Mouse (Mus musculus): ENCODE measurements around the gene Gm11937.

Gene Gm11937

DNA sequence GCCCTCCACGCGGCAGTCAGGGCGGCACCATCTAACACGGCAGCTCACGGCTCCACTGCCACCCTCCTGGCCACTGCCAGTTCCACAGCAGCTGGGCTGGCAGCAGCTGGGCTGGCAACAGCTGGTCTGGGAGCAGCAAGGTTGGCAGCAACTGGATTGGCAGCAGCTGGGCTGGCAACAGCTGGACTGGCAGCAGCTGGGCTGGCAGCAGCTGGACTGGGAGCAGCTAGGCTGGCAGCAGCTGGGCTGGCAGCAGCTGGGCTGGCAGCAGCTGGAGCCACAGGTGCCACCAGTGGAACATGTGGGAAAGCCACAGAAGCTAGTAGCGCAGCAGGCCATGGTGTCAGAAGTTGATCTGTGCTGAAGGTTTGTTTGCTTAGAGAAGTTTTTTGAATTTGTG lies 19.0 kb downstream of the Gm11937 start, which contains the start of gene Krtap1-3:
TSS of gene Krtap1-3 (minus strand) at position 359 of the 400 bp plus-strand sequence.
- no peaks in the 10 kb centered on the region for H3K36me3 ChIP-seq (ENCODE audit: insufficient read depth, low read length)
- TF ChIP-seq CTCF (conservative IDR thresholded peaks at IDR 0.05; ENCODE audit: low read length): no peak
- no peak for TF ChIP-seq POU5F1 (IDR thresholded peaks at IDR 0.05; ENCODE audit: borderline replicate concordance, low read length)
- no peak for TF ChIP-seq NANOG (IDR thresholded peaks at IDR 0.05; ENCODE audit: borderline replicate concordance, low read length)
- H3K4me1 ChIP-seq (replicated peaks; ENCODE audit: low read depth, low read length): no peaks in the 10 kb centered on the region
- H3K4me3 ChIP-seq (replicated peaks; ENCODE audit: low read length): no peak within 1 kb of the TSS
- H3K27me3 ChIP-seq (ENCODE audit: insufficient read depth, low read length): no peaks in the 10 kb centered on the region
- no peaks in the 10 kb centered on the region for H3K9me3 ChIP-seq (ENCODE audit: low read length)

DNA sequence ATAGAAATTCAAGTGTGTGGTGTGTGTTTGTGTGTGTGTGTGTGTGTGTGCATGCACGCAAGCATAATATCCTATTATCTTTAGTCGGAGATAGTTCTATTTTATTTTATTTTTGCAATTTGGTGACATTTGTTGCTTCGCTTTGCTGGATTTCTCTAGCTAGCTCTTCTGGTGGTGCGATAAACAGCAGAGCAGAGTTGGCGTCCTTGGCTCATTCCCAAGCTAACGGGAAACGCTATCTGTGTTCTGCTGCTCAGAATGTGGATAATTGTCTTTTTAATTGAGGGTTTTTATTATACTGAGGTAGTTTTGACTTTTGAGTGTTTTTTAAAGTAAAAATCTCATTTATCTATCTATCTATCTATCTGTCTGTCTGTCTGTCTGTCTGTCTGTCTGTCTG lies 24.9 kb downstream of the Gm11937 start:
- no peak for TF ChIP-seq POU5F1 (IDR thresholded peaks at IDR 0.05; ENCODE audit: borderline replicate concordance, low read length)
- TF ChIP-seq NANOG (IDR thresholded peaks at IDR 0.05; ENCODE audit: borderline replicate concordance, low read length): no peak
- TF ChIP-seq CTCF (conservative IDR thresholded peaks at IDR 0.05; ENCODE audit: low read length): no peak

DNA sequence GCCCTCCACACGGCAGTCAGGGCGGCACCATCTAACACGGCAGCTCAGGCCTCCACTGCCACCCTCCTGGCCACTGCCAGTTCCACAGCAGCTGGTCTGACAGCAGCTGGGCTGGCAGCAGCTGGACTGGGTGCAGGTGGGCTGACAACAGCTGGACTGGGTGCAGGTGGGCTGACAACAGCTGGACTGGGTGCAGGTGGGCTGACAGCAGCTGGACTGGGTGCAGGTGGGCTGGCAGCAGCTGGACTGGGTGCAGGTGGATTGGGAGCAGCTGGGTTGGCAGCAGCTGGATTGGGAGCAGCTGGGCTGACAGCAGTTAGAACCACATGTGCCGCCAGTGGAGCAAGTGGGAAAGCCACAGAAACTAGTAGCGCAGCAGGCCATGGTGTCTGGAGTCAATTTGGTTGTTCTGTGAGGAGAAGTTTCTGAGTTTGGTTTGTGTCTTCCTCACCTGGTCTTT lies 26.7 kb downstream of the Gm11937 start, which contains the start of gene Krtap1-4:
TSS of gene Krtap1-4 (minus strand) at position 410 of the 460 bp plus-strand sequence.
- Histone ChIP-seq H3K27me3 (ENCODE audit: insufficient read depth, low read length) (no peaks in the 10 kb centered on the region), H3K36me3 (ENCODE audit: insufficient read depth, low read length) (no peaks in the 10 kb centered on the region), H3K4me3 (replicated peaks; ENCODE audit: low read length) (no peak within 1 kb of the TSS), H3K9me3 (ENCODE audit: low read length) (no peaks in the 10 kb centered on the region), H3K4me1 (replicated peaks; ENCODE audit: low read depth, low read length) (no peaks in the 10 kb centered on the region)
- TF ChIP-seq CTCF (conservative IDR thresholded peaks at IDR 0.05; ENCODE audit: low read length): no peak
- TF ChIP-seq POU5F1 (IDR thresholded peaks at IDR 0.05; ENCODE audit: borderline replicate concordance, low read length): no peak
- TF ChIP-seq NANOG (IDR thresholded peaks at IDR 0.05; ENCODE audit: borderline replicate concordance, low read length): no peak

More for the DNA sequence above, 24.9 kb downstream of the Gm11937 start:
- Histone ChIP-seq H3K9me3 (ENCODE audit: low read length) (no peaks in the 10 kb centered on the region), H3K4me1 (replicated peaks; ENCODE audit: low read depth, low read length) (no peaks in the 10 kb centered on the region), H3K4me3 (replicated peaks; ENCODE audit: low read length) (no peak overlapping the region), H3K27me3 (ENCODE audit: insufficient read depth, low read length) (no peaks in the 10 kb centered on the region), H3K36me3 (ENCODE audit: insufficient read depth, low read length) (no peaks in the 10 kb centered on the region)

DNA sequence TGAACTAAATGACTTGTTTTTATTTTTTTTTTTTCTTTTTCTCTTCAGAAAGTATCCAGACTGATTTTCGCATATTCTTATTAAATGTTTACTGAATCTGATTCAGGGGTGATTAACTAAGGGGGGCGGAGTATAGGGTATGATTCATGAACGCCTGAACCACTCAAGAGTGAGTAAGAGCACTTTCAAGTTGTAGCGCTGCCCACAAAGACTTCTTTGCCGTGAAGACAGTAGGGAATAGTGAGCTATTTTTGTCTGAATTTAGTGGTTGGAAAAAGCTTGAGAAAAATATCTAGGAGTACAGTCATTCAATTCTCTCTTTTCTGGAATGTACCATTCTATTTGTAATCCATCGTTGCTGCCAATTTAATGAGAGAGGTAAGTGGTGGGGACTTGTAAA lies 28.4 kb downstream of the Gm11937 start:
- Histone ChIP-seq H3K36me3 (ENCODE audit: insufficient read depth, low read length) (no peaks in the 10 kb centered on the region), H3K27me3 (ENCODE audit: insufficient read depth, low read length) (no peaks in the 10 kb centered on the region), H3K9me3 (ENCODE audit: low read length) (no peaks in the 10 kb centered on the region), H3K4me3 (replicated peaks; ENCODE audit: low read length) (no peak overlapping the region), H3K4me1 (replicated peaks; ENCODE audit: low read depth, low read length) (no peaks in the 10 kb centered on the region)
- TF ChIP-seq CTCF (conservative IDR thresholded peaks at IDR 0.05; ENCODE audit: low read length) (no peak), NANOG (IDR thresholded peaks at IDR 0.05; ENCODE audit: borderline replicate concordance, low read length) (no peak), POU5F1 (IDR thresholded peaks at IDR 0.05; ENCODE audit: borderline replicate concordance, low read length) (no peak)

DNA sequence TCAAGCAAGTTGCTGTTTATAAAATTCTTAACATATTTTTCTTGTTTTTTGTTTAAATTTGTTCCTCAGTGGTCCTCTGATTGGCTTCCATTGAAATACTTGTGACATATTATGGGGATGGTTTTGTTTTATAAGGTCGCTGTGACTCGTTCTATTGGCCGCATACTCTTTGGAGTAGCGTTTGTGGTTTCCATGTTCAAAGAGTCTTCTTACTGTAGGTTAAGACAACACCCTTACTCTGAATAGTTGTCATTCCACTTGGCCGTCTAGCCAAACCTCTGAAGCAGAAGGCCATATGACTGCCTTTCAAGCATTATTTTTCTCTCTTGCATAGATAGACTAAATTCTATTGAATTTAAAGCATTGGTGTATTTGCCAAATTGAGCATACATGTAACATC lies 28.9 kb downstream of the Gm11937 start:
- Histone ChIP-seq H3K9me3 (ENCODE audit: low read length) (no peaks in the 10 kb centered on the region), H3K4me3 (replicated peaks; ENCODE audit: low read length) (no peak overlapping the region), H3K36me3 (ENCODE audit: insufficient read depth, low read length) (no peaks in the 10 kb centered on the region), H3K4me1 (replicated peaks; ENCODE audit: low read depth, low read length) (no peaks in the 10 kb centered on the region), H3K27me3 (ENCODE audit: insufficient read depth, low read length) (no peaks in the 10 kb centered on the region)
- TF ChIP-seq NANOG (IDR thresholded peaks at IDR 0.05; ENCODE audit: borderline replicate concordance, low read length) (no peak), CTCF (conservative IDR thresholded peaks at IDR 0.05; ENCODE audit: low read length) (no peak), POU5F1 (IDR thresholded peaks at IDR 0.05; ENCODE audit: borderline replicate concordance, low read length) (no peak)

DNA sequence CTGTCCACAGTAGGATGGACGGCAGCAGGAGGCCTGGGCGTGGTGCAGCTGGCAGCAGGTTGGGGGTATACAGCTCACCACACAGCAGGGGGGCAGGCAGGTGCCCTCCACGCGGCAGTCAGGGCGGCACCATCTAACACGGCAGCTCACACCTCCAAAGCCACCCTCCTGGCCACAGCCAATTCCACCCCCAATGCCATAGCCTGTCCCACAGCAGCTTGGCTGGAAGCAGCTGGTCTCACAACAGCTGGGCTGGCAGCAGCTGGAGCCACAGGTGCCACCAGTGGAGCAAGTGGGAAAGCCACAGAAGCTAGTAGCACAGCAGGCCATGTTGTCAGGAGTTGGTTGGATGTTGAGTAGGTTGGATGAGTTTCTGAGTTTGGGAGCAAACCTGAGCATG lies 29.4 kb downstream of the Gm11937 start, which contains the start of gene Krtap1-5:
TSS of gene Krtap1-5 (minus strand) at position 381 of the 400 bp plus-strand sequence.
- Histone ChIP-seq H3K9me3 (ENCODE audit: low read length) (no peaks in the 10 kb centered on the region), H3K27me3 (ENCODE audit: insufficient read depth, low read length) (no peaks in the 10 kb centered on the region), H3K36me3 (ENCODE audit: insufficient read depth, low read length) (no peaks in the 10 kb centered on the region), H3K4me3 (replicated peaks; ENCODE audit: low read length) (no peak within 1 kb of the TSS), H3K4me1 (replicated peaks; ENCODE audit: low read depth, low read length) (no peaks in the 10 kb centered on the region)
- no peak for TF ChIP-seq POU5F1 (IDR thresholded peaks at IDR 0.05; ENCODE audit: borderline replicate concordance, low read length)
- no peak for TF ChIP-seq NANOG (IDR thresholded peaks at IDR 0.05; ENCODE audit: borderline replicate concordance, low read length)

DNA sequence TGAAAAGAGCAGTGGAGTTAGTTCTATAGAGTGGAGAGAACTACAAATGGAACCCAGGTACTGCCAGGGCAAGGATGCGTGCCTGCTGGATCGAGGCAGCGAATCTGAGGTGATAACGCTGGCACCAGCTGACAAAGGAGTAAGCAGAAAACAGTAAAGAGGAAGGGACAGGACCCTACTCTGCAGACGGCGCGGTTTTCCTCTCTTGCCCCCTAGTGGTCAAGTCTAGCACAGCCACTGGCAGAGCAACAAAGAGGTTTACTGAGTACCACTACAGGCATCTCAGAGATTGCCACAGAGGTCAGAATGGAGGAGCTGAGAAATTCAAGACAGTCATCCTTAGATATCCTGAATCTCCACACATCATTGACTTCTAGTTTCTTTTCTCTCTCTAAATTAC lies 35.9 kb downstream of the Gm11937 start:
- Histone ChIP-seq H3K4me3 (replicated peaks; ENCODE audit: low read length) (no peak overlapping the region), H3K27me3 (ENCODE audit: insufficient read depth, low read length) (no peaks in the 10 kb centered on the region), H3K36me3 (ENCODE audit: insufficient read depth, low read length) (no peaks in the 10 kb centered on the region), H3K4me1 (replicated peaks; ENCODE audit: low read depth, low read length) (no peaks in the 10 kb centered on the region; the same call in 1 of the 2 replicates), H3K9me3 (ENCODE audit: low read length) (no peaks in the 10 kb centered on the region)
- TF ChIP-seq NANOG (IDR thresholded peaks at IDR 0.05; ENCODE audit: borderline replicate concordance, low read length) (no peak), CTCF (conservative IDR thresholded peaks at IDR 0.05; ENCODE audit: low read length) (peak; percentile 87), POU5F1 (IDR thresholded peaks at IDR 0.05; ENCODE audit: borderline replicate concordance, low read length) (no peak)

DNA sequence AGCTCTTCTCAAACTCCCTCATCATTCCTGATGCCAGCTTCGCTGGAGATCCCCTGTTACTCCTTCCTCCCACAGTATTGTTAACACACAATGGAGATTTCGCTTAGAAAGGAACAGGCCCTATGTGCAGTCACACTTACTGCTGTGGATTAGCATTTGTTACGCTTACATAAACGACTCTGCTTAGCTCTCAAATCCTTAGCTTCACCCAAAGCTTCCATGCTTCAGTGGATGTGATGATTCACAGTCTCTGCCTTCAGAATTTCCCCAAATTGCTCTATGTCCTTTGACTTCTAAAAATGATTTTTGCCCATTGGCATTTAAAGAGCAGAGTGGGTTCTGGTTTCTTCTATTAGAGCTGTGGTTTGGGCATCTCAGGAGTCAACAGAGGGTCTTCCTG lies 36.8 kb downstream of the Gm11937 start:
- H3K27me3 ChIP-seq (ENCODE audit: insufficient read depth, low read length): no peaks in the 10 kb centered on the region
- no peaks in the 10 kb centered on the region for H3K9me3 ChIP-seq (ENCODE audit: low read length)
- H3K4me3 ChIP-seq (replicated peaks; ENCODE audit: low read length): no peak overlapping the region
- TF ChIP-seq CTCF (conservative IDR thresholded peaks at IDR 0.05; ENCODE audit: low read length) (no peak), POU5F1 (IDR thresholded peaks at IDR 0.05; ENCODE audit: borderline replicate concordance, low read length) (no peak), NANOG (IDR thresholded peaks at IDR 0.05; ENCODE audit: borderline replicate concordance, low read length) (no peak)
- no peaks in the 10 kb centered on the region for H3K36me3 ChIP-seq (ENCODE audit: insufficient read depth, low read length)
- no peaks in the 10 kb centered on the region; the same call in 1 of the 2 replicates for H3K4me1 ChIP-seq (replicated peaks; ENCODE audit: low read depth, low read length)

DNA sequence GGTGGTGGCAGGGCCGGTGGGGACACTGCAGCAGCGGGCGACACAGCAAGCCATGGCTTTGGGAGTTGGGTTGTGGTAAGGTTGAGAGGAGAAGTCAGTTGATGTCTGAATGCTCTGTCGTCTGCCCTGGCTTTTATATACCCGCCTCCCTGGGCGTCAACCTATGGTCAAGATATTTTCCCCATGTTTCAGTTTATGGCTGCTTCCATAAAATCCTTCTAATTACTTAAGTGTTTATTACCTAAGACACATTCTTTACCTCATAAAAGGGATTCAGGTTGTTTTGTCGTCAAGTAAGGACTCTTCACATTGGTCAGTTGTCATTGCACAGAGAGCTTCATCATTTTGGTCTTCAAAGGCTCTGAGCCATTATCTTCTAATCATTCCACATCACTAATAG lies 43.5 kb downstream of the Gm11937 start, which contains the start of gene Krtap3-1:
TSS of gene Krtap3-1 (minus strand) at position 101 of the 400 bp plus-strand sequence.
- TF ChIP-seq NANOG (IDR thresholded peaks at IDR 0.05; ENCODE audit: borderline replicate concordance, low read length) (no peak), CTCF (conservative IDR thresholded peaks at IDR 0.05; ENCODE audit: low read length) (no peak), POU5F1 (IDR thresholded peaks at IDR 0.05; ENCODE audit: borderline replicate concordance, low read length) (no peak)
- no peaks in the 10 kb centered on the region for H3K4me1 ChIP-seq (replicated peaks; ENCODE audit: low read depth, low read length)
- no peaks in the 10 kb centered on the region for H3K36me3 ChIP-seq (ENCODE audit: insufficient read depth, low read length)
- H3K9me3 ChIP-seq (ENCODE audit: low read length): no peaks in the 10 kb centered on the region
- H3K27me3 ChIP-seq (ENCODE audit: insufficient read depth, low read length): no peaks in the 10 kb centered on the region
- no peak within 1 kb of the TSS for H3K4me3 ChIP-seq (replicated peaks; ENCODE audit: low read length)
